Mouse (Mus musculus): ENCODE data around the gene Dph1. TPM values are rescaled to one million over a fixed set of nuclear protein-coding genes. Genes with fewer than 3 reads are reported as not detected.
A peak's percentile ranks its signal among the peaks of the same experiment; 100 is the strongest.

Dph1 gene
- 19.7 and 20.5 TPM in 2 replicates for polyA plus RNA-seq (2016; fragmentation: Nextera tagmentation; extraction: Ambion mirVana)

DNA sequence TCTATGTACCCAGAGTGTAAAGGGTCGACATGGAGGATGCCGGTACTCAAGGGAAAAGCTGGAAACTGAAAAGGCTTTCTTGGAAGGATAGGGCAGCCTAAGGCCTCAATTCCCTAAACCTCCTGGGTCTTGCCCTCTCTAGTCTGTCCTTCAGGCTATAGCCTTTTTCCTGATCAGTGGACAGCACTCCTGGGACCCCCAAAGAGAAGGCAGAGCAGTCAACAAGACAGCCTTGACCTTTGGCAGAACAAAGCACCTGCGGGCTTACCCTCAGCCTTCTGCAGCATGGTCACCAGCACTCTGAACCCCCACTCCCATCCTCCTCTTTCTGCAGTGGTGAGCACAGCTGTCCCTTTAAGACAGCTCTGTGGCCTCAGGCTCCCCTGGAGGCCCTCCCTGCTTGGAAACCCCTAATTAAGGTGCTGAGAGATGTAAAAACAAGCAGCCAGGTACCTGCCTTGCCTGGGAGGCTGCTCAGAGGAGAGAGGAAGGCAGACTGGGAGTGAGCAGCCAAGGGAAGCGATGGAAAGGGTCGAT lies at the start of gene Dph1:
TSS of gene Dph1 (minus strand) at position 337 of the 537 bp plus-strand sequence.
- Histone ChIP-seq H3K4me2 (peak within 1 kb of the TSS; percentile 90), H3K9me3 (replicated peaks) (no peaks in the 10 kb centered on the region), H3K27ac (peak within 1 kb of the TSS; percentile 84), H3K4me1 (peaks cover 58% of the 10 kb centered on the region), H3K9ac (peak within 1 kb of the TSS; percentile 76), H3K27me3 (replicated peaks) (peaks cover 52% of the 10 kb centered on the region), H3K4me3 (peak within 1 kb of the TSS; percentile 82), H3K36me3 (0 out of 2 replicates have a peak, but pooled peaks cover 2% of the 10 kb centered on the region)
- no peak for ATAC-seq
- WGBS (ENCODE audit: insufficient replicate concordance): 58% methylated on average over 5 of the region's 5 CpGs

DNA sequence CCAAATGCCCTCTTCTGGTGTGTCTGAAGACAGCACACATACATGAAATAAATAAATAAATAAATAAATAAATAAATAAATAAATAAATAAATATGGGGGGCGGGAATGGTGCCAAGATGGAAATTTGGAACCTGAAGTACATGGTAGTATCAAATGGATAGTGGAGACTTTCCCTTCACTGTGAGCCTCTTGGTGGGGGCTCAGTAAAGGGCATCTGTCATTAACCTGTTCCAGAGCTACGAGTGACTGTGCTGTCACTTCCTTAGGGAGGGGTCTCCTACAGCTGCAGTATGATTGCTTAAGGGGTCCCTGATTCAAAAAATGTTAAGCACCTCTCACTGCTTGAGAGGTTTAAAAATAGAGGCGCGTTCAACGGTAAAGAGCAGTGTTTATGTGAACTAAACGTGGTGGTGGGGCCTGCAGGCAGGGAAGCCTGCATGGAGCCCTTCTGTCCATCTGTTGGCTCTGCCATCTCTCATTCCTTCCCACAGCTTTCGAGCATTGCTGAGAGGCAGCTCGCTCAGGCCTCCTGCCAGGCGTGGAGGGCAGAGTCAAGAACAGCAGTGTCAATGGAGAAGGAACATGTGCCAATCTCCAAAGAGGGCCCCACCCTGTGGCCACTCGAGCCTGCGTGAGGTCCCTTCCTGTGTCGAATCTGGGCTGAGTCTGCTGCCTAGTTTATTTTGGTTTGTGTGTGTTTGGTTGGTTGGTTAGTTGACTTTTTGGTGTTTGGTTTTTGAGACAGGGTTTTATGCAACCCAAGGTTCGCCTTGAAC lies 49.3 kb upstream of the Dph1 start:
- Histone ChIP-seq H3K36me3 (no peaks in the 10 kb centered on the region), H3K27me3 (replicated peaks) (peaks cover 36% of the 10 kb centered on the region), H3K4me1 (peaks cover 39% of the 10 kb centered on the region), H3K4me2 (no peak overlapping the region), H3K9me3 (replicated peaks) (no peaks in the 10 kb centered on the region), H3K27ac (no peak overlapping the region), H3K4me3 (no peak overlapping the region), H3K9ac (no peak overlapping the region)
- 60% methylated on average over 13 of the region's 13 CpGs for WGBS (ENCODE audit: insufficient replicate concordance)
- 0 out of 2 replicates have a peak, but pooled peaks have one; percentile 36 for ATAC-seq

DNA sequence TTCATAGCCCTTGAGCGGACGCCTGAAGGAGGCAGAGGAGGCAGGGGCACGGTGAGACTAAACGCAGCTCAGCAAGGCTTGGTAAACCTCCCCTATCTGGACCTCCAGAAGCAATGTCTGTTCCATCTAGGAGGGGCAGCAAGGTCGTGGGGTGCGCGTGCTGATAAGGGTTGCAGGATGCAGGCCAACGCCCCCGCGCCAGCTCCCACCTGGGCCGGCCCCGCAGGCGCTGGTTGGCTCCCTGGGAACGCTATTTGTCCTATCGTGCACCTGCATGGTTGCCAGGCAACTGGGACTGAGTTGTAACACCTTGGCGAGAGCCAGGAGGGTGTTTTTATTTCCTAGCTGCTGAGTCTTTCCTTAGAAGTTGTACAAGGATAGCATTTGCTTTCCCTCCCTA lies 43.7 kb upstream of the Dph1 start:
- peak overlapping the region; percentile 59 for H3K4me2 ChIP-seq
- H3K4me3 ChIP-seq: peak overlapping the region; percentile 20; the same call in 1 of the 2 replicates
- peaks cover 47% of the 10 kb centered on the region for H3K4me1 ChIP-seq
- no peak overlapping the region for H3K9ac ChIP-seq
- no peaks in the 10 kb centered on the region for H3K36me3 ChIP-seq
- H3K9me3 ChIP-seq (replicated peaks): no peaks in the 10 kb centered on the region
- ATAC-seq: peak; percentile 97
- WGBS (ENCODE audit: insufficient replicate concordance): 4% methylated on average over 16 of the region's 16 CpGs
- peak overlapping the region; percentile 70 for H3K27ac ChIP-seq
- H3K27me3 ChIP-seq (replicated peaks): peaks cover 74% of the 10 kb centered on the region

DNA sequence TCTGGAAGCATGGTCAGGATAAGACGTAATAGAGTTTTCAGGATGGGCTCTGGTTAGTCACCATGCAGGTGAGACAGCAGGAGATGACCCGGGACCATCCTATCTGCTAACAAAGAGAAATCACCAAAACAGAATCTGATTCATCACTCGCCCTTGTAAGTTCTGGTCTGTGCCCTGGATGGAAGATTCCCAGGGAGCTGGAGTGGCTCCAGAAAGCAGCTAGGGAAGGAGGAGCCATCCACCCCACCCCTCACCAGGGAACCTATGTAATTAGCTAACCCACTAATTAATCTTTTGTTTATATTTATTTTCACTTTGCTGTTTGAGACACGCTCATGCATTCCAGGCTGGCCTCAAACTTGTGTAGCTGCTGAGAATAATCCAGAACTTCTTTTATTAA lies 41.4 kb upstream of the Dph1 start:
- Histone ChIP-seq H3K9me3 (replicated peaks) (no peaks in the 10 kb centered on the region), H3K4me2 (no peak overlapping the region), H3K9ac (no peak overlapping the region), H3K4me1 (peaks cover 47% of the 10 kb centered on the region), H3K4me3 (no peak overlapping the region), H3K27ac (no peak overlapping the region), H3K36me3 (no peaks in the 10 kb centered on the region), H3K27me3 (replicated peaks) (peaks cover 81% of the 10 kb centered on the region)
- no peak for ATAC-seq
- 51% methylated on average over 4 of the region's 4 CpGs for whole genome bisulfite sequencing (ENCODE audit: insufficient replicate concordance)

DNA sequence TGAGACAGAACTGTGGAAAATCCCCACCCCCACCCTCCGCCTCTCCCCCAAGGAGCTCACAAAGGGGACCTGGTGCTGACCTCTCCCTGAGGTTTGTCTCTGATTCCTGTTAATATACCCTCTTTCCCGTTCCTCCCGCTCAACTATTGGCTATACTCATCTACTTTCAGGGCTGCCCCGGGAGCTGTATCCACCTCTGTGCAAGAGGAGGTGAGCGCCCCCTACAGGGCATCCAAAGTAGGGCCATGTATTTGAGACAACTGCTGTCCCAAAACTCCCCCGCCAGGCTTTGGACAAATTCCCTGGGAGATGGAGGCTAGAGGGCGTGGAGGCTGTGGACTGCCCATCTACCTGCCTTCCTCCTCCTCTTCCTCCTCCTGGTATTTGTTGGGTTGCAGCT lies 40.7 kb upstream of the Dph1 start:
- Histone ChIP-seq H3K4me2 (0 out of 2 replicates have a peak overlapping the region, but pooled peaks have one; percentile 10), H3K27ac (no peak overlapping the region), H3K27me3 (replicated peaks) (peaks cover 78% of the 10 kb centered on the region), H3K9me3 (replicated peaks) (no peaks in the 10 kb centered on the region), H3K4me1 (peaks cover 47% of the 10 kb centered on the region), H3K9ac (no peak overlapping the region), H3K36me3 (no peaks in the 10 kb centered on the region), H3K4me3 (no peak overlapping the region)
- 14% methylated on average over 7 of the region's 7 CpGs for WGBS (ENCODE audit: insufficient replicate concordance)
- ATAC-seq: peak; percentile 26; the same call in 1 of the 2 replicates

DNA sequence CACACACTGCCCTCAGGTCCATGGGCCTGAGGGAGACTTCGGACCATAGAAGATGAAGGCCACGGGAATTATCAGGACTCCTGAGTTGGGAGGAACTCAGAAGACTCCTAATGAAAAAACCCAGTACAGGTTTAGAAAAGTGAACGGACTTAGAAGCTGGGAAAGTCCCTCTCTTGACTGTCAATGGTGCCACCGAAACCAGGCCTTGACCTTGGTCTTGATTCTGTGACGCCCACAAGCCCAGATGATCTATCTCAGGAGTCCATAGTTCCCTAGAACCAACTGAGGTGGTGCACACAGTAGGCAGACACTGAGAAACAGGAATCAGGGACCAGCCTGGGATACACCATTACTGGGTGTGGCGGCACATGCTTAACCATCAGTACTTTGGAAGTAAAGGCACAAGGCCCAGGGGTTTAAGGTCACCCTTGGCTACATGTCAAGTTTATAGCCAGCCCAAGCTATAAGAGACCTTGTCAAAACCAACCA lies 39.3 kb upstream of the Dph1 start:
- ATAC-seq: no peak
- H3K27me3 ChIP-seq (replicated peaks): peaks cover 72% of the 10 kb centered on the region
- no peak overlapping the region for H3K4me2 ChIP-seq
- no peak overlapping the region for H3K27ac ChIP-seq
- WGBS (ENCODE audit: insufficient replicate concordance): 75% methylated on average over 6 of the region's 6 CpGs
- H3K4me3 ChIP-seq: no peak overlapping the region
- no peak overlapping the region for H3K9ac ChIP-seq
- H3K4me1 ChIP-seq: peaks cover 38% of the 10 kb centered on the region
- no peaks in the 10 kb centered on the region for H3K9me3 ChIP-seq (replicated peaks)
- no peaks in the 10 kb centered on the region for H3K36me3 ChIP-seq

DNA sequence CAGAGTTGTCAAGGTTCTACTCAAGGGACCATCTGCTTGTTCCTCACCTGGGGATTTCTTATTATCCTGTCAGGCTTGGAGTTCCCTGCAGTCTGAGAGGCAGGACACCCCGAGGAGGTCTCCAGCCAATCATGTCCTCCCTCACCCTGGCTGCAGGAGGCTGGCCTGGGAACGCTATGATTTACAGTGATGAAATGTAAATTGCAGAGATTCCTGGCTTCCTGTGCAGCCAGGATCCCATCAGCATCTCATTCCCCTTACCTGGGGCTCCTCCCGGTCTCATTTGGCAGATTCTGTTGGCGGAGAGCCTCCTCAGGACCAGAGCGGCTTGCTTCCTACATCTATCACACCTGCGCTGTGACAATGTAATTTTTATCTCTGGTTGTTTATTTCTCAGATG lies 38.2 kb upstream of the Dph1 start:
- ATAC-seq: no peak
- peaks cover 71% of the 10 kb centered on the region for H3K27me3 ChIP-seq (replicated peaks)
- WGBS (ENCODE audit: insufficient replicate concordance): 68% methylated on average over 6 of the region's 6 CpGs
- no peak overlapping the region for H3K27ac ChIP-seq
- no peak overlapping the region for H3K4me3 ChIP-seq
- no peak overlapping the region for H3K9ac ChIP-seq
- no peak overlapping the region for H3K4me2 ChIP-seq
- H3K9me3 ChIP-seq (replicated peaks): no peaks in the 10 kb centered on the region
- H3K36me3 ChIP-seq: no peaks in the 10 kb centered on the region
- H3K4me1 ChIP-seq: peaks cover 28% of the 10 kb centered on the region

DNA sequence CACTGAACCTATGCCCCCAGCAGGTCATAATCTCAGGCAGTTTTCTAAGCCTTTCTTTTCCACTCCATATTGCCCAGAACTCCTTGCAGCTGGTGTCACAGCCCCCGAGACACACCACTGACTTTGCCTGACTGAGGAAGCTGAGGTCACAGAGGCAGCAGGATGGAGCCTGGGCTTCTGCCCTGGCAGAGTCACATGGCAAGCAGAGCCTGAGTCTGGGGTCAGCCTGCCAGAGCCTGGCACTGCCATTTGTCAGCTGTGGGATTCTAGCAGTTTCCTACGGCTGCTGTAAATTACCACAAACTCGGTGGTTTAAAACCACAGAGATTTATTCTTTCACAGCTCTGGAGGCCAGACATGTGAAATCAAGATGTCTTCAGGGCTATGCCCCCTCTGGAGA lies 36.6 kb upstream of the Dph1 start:
- Histone ChIP-seq H3K9me3 (replicated peaks) (no peaks in the 10 kb centered on the region), H3K4me1 (peaks cover 12% of the 10 kb centered on the region), H3K27ac (no peak overlapping the region), H3K4me2 (no peak overlapping the region), H3K9ac (no peak overlapping the region), H3K4me3 (no peak overlapping the region), H3K27me3 (replicated peaks) (peaks cover 76% of the 10 kb centered on the region), H3K36me3 (no peaks in the 10 kb centered on the region)
- 30% methylated on average over 3 of the region's 3 CpGs for WGBS (ENCODE audit: insufficient replicate concordance)
- no peak for ATAC-seq

DNA sequence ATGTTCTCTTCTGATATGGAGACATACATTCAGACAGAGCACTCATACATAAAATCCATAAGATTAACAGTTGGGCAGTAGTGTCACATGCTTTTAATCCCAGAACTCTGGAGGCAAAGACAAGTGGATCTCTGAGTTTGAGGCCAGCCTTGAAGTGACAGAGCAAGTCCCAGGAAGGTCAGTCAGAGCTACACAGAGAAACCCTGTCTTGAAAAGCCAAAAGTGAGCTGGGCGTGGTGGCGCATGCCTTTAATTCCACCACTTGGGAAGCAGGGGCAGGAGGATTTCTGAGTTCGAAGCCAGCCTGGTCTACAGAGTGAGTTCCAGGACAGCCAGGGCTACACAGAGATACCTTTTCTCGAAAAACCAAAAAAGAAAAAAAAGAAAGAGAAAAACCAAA lies 33.8 kb upstream of the Dph1 start:
- no peak overlapping the region for H3K27ac ChIP-seq
- H3K36me3 ChIP-seq: no peaks in the 10 kb centered on the region
- H3K27me3 ChIP-seq (replicated peaks): peaks cover 59% of the 10 kb centered on the region
- 70% methylated on average over 4 of the region's 4 CpGs for WGBS (ENCODE audit: insufficient replicate concordance)
- no peaks in the 10 kb centered on the region for H3K9me3 ChIP-seq (replicated peaks)
- ATAC-seq: no peak
- H3K4me1 ChIP-seq: peaks cover 11% of the 10 kb centered on the region
- H3K4me2 ChIP-seq: no peak overlapping the region
- H3K9ac ChIP-seq: no peak overlapping the region
- no peak overlapping the region for H3K4me3 ChIP-seq

DNA sequence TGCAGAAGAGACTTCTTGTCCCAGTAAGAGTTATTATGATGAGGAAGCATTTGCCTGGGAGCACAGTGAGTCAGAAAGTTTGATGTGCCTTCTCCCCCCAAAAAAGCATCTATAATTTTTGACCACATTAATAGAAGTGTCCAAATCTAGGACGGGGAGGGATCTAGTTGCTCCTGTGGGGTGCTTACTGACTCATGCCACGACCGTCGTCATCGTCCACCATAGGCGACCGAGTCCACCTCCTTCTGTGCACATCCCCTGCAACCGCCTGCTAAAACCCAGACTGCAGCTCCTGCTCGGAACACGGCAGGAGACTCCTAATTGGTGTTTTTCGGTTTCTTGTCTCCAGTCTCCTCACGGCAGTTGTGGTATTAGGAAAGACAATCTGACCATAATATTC lies 33.0 kb upstream of the Dph1 start:
- no peak for ATAC-seq
- Histone ChIP-seq H3K9ac (no peak overlapping the region), H3K27ac (no peak overlapping the region), H3K4me3 (no peak overlapping the region), H3K9me3 (replicated peaks) (no peaks in the 10 kb centered on the region), H3K27me3 (replicated peaks) (peaks cover 51% of the 10 kb centered on the region), H3K4me2 (no peak overlapping the region), H3K4me1 (peaks cover 19% of the 10 kb centered on the region), H3K36me3 (no peaks in the 10 kb centered on the region)
- 77% methylated on average over 12 of the region's 12 CpGs for WGBS (ENCODE audit: insufficient replicate concordance)

DNA sequence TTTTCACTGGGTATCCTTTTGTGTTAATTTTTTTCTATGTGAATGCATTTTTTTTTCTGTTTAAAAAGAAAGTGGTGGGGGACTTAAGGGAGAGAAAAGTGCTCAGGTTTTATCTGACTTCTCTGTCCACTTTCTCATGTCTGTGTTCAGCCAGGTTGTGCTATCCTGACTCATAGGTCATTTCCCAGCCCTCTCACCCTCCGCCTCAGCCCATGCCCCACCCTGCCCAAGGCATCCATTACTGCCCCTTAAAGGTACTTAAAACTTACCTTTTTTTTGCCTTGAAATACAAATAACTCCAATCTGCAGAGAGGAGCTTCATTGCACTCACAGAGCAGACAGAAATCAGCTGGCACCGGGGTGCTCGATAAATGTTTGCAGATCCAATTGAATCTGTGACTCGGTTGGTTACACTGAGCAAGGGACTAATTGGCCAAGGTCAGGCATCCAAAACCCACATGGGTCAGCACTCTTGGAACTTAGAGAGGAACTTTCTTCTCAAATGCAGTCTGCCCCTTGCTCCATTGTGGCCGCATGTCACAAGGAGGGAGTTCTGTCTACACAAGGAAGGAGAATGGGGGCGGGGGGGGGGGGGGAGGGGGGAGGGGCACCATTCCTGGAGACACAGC lies 29.6 kb upstream of the Dph1 start:
- WGBS (ENCODE audit: insufficient replicate concordance): 53% methylated on average over 5 of the region's 6 CpGs
- H3K4me1 ChIP-seq: peaks cover 26% of the 10 kb centered on the region
- no peak for ATAC-seq

DNA sequence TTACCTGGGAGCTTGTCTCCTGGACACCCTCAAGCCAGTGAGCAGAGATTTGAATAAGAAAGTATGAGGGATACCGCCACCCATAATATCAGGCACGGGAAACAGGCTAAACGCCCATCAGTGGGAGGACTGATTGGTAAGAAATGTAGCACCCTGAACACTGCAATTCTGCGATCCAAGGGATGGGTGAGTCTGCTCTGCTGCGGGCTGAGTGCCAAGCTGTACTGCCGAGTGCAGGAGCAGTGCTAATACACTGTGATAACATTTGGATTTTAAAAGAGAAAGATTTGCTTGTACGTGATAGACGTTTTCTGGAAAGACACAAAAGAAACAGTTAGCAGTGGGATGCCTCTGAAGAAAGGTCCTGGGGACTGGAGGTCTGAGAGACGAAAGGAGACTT lies 29.1 kb upstream of the Dph1 start:
- no peak overlapping the region for H3K4me2 ChIP-seq
- WGBS (ENCODE audit: insufficient replicate concordance): 58% methylated on average over 9 of the region's 9 CpGs
- H3K4me3 ChIP-seq: no peak overlapping the region
- H3K27ac ChIP-seq: no peak overlapping the region
- ATAC-seq: no peak
- H3K27me3 ChIP-seq (replicated peaks): peaks cover 36% of the 10 kb centered on the region
- H3K4me1 ChIP-seq: peaks cover 28% of the 10 kb centered on the region
- no peak overlapping the region for H3K9ac ChIP-seq
- H3K9me3 ChIP-seq (replicated peaks): no peaks in the 10 kb centered on the region
- H3K36me3 ChIP-seq: no peaks in the 10 kb centered on the region

More for the DNA sequence above, 29.6 kb upstream of the Dph1 start:
- H3K4me3 ChIP-seq: no peak overlapping the region
- peaks cover 36% of the 10 kb centered on the region for H3K27me3 ChIP-seq (replicated peaks)
- H3K9me3 ChIP-seq (replicated peaks): no peaks in the 10 kb centered on the region
- no peak overlapping the region for H3K27ac ChIP-seq
- no peak overlapping the region for H3K4me2 ChIP-seq
- no peaks in the 10 kb centered on the region for H3K36me3 ChIP-seq
- H3K9ac ChIP-seq: no peak overlapping the region
